Mouse (Mus musculus) frontal cortex, postnatal 10 days (tissue): ENCODE results near the gene Senp2.

ENCODE experiments used
- DNase-seq, 2 experiments: peaks; one replicate each; pipeline ENCODE4 v3.0.0; 2022; ENCODE audit warnings: low spot score in 2 of 2, mixed read lengths in 1 of 2

Gene Senp2

GRCm38 (mm10) chr16:22097659-22098058 lies 88.4 kb downstream of the Senp2 start:
- DNase-seq, result no peak
